Mouse (Mus musculus) small intestine, adult 2 months (tissue): ENCODE measurements around the gene AA792892. TPM values are rescaled to one million over a fixed set of nuclear protein-coding genes. Genes with fewer than 3 reads are reported as not detected.
"Not testable (repeated sequence)": the region's sequence is repeated elsewhere in the genome, so short reads cannot be mapped to it uniquely, and the experiment has no call there.

Source experiments
- H3K27ac ChIP-seq: fragments of 200-500 bp; 2 replicates; pipeline ENCODE4 v1.5.1; 2012; ENCODE audit warnings: low read depth, low read length, control low read depth, inconsistent platforms; ENCODE audit not compliant: insufficient read depth
- H3K27me3 ChIP-seq: fragments of 200-500 bp; 2 replicates; pipeline ENCODE4 v1.6.1; 2012; ENCODE audit warnings: mild to moderate bottlenecking, moderate library complexity, low read length, inconsistent platforms; ENCODE audit not compliant: control insufficient read depth, insufficient read depth
- H3K36me3 ChIP-seq: fragments of 200-500 bp; 2 replicates; pipeline ENCODE4 v1.6.1; 2012; ENCODE audit warnings: mild to moderate bottlenecking, low read length, control low read depth, inconsistent platforms; ENCODE audit not compliant: control insufficient read depth, insufficient read depth
- H3K4me1 ChIP-seq: fragments of 200-500 bp; 2 replicates; pipeline ENCODE4 v1.6.1; 2012; ENCODE audit warnings: low read length, inconsistent platforms, mixed read lengths; ENCODE audit not compliant: control insufficient read depth, insufficient read depth, insufficient read length
- H3K4me3 ChIP-seq: fragments of 200-500 bp; 2 replicates; pipeline ENCODE4 v1.5.1; 2012; ENCODE audit warnings: low read depth, mild to moderate bottlenecking, control low read depth, inconsistent platforms, low read length, moderate library complexity
- WGBS: fragments of 180-500 bp; shearing (Covaris S2); methylation state at CpG from one replicate; pipeline ENCODE4 v1.1.7; 2018; 5-methylcytosine and 5-hydroxymethylcytosine counted together
- polyA plus RNA-seq: library from polyadenylated mRNA; depleted of rRNA; stranded (reverse); fragments of >200 nt; gene quantifications from 2 replicates; pipeline ENCODE4 v1.2.3, GENCODE M21; 2012; rRNA removed

AA792892 gene
- polyA plus RNA-seq, result not detected in 2 replicates

- H3K27me3 ChIP-seq, H3K36me3 ChIP-seq, H3K4me1 ChIP-seq, H3K27ac ChIP-seq, H3K4me3 ChIP-seq: not testable (repeated sequence)
- WGBS, result no CpG with 5 or more reads among the region's 2 CpGs
Observed at GRCm38 (mm10) chr5:94339449-94339848, at the start of gene AA792892. TSS of gene AA792892 (plus strand) at chr5:94339749.

DNA sequence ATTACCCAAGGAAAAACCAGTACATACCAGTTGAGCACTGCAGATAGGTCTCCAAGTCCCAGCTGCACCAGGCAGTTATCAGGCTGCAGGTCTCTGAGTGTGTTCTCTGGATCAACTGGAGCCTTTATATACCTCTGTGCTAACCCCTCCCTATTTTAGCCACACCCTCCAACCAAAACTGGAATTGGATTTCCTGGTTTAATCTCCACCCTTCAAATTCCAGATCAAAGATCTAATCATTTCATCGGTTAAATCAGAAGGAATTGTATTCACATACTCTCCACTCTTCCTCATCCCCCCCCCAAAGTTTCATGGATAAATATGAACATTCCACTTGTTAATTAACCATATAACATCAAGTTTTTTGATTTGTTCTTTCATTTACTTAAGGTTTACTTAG, 32.9 kb upstream of the AA792892 start, which contains the start of gene A430089I19Rik:
TSS of gene A430089I19Rik (minus strand) at position 101 of the 400 bp plus-strand sequence.
- H3K4me1 ChIP-seq, H3K27ac ChIP-seq, H3K27me3 ChIP-seq, H3K36me3 ChIP-seq, H3K4me3 ChIP-seq: not testable (repeated sequence)
- 56% methylated on average over 1 of the region's 1 CpGs for WGBS

DNA sequence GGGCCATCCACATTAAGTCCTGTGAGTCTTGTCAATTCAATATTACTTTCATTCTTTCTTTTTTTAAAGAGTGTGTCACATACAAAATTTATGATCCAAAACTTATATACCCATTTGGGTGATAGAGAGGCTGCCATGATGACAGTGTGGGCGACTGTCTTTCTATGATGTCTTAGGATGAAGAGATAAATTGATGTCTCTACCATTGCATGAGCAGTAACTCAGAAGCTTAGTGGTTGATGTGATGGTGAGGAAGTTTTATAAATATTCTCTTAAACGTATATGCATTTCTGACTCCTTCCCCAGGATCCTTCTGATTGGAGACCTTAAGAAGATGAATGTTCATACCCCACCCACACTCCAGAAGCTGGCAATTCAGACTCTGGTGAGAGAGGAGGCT, 25.4 kb upstream of the AA792892 start, which contains the start of gene Gm6502:
TSS of gene Gm6502 (plus strand) at position 301 of the 400 bp plus-strand sequence.
- no CpG with 5 or more reads among the region's 2 CpGs for WGBS
- not testable (repeated sequence) for H3K4me3 ChIP-seq, H3K4me1 ChIP-seq, H3K36me3 ChIP-seq, H3K27ac ChIP-seq, H3K27me3 ChIP-seq

Other genes with a start within 250 kb of the AA792892 start
- not detected in 2 replicates for gene Gm3106, start 121.7 kb upstream of the AA792892 start, polyA plus RNA-seq
- gene A430089I19Rik, start 33.0 kb upstream of the AA792892 start, polyA plus RNA-seq, result not detected in 2 replicates
- gene Gm6502, start 25.3 kb upstream of the AA792892 start, polyA plus RNA-seq, result not detected in 2 replicates
- gene Gm7682, start 106.0 kb downstream of the AA792892 start, polyA plus RNA-seq, result not detected in 2 replicates
- gene Gm3139, start 186.5 kb downstream of the AA792892 start, polyA plus RNA-seq, result not detected in 2 replicates